Mouse (Mus musculus) kidney, embryonic 14.5 days (tissue): ENCODE data around the gene Catip. TPM values are rescaled to one million over a fixed set of nuclear protein-coding genes. Genes with fewer than 3 reads are reported as not detected.

ENCODE experiments used
- ATAC-seq: fragments of 200-750 bp; cut with Nextera tagmentation; 2 replicates; pipeline ENCODE4 v1.8.0; 2017; ENCODE audit warnings: moderate number of reproducible peaks, mild to moderate bottlenecking, moderate TSS enrichment, moderate library complexity; ENCODE audit not compliant: low FRiP score, low TSS enrichment
- H3K27ac ChIP-seq: fragments of 300-500 bp; sonication (generic); 2 replicates; pipeline ENCODE4 v1.5.1; 2014; ENCODE audit warnings: low read depth, mild to moderate bottlenecking, low read length, moderate library complexity, mixed read lengths
- H3K27me3 ChIP-seq: fragments of 300-500 bp; sonication (generic); 2 replicates; pipeline ENCODE4 v1.6.1; 2014; ENCODE audit warnings: mild to moderate bottlenecking, low read length; ENCODE audit not compliant: control insufficient read depth, insufficient read depth
- H3K36me3 ChIP-seq: fragments of 300-500 bp; sonication (generic); 2 replicates; pipeline ENCODE4 v1.6.1; 2014; ENCODE audit warnings: low read length, mixed read lengths; ENCODE audit not compliant: control insufficient read depth, insufficient read depth
- H3K4me1 ChIP-seq: fragments of 300-500 bp; sonication (generic); 2 replicates; pipeline ENCODE4 v1.6.1; 2014; ENCODE audit warnings: low read length, mixed read lengths; ENCODE audit not compliant: control insufficient read depth, insufficient read depth
- H3K4me2 ChIP-seq: fragments of 300-500 bp; sonication (generic); replicated peaks from 2 replicates; pipeline ENCODE4 v1.6.1; 2014; ENCODE audit warnings: low read depth, mild to moderate bottlenecking, low read length
- H3K4me3 ChIP-seq: fragments of 300-500 bp; sonication (generic); 2 replicates; pipeline ENCODE4 v1.5.1; 2014; ENCODE audit warnings: mild to moderate bottlenecking, low read length
- H3K9ac ChIP-seq: fragments of 300-500 bp; sonication (generic); 2 replicates; pipeline ENCODE4 v1.6.1; 2014; ENCODE audit warnings: low read depth, mild to moderate bottlenecking, low read length, moderate library complexity
- H3K9me3 ChIP-seq: fragments of 300-500 bp; sonication (generic); 2 replicates; pipeline ENCODE4 v1.6.1; 2016; ENCODE audit warnings: low read length; ENCODE audit not compliant: control insufficient read depth
- WGBS: fragments of 180-500 bp; shearing (Covaris S2); extraction: QIAGEN DNeasy Blood & Tissue Kit; methylation state at CpG from one replicate; pipeline ENCODE4 v1.1.7; 2014; 5-methylcytosine and 5-hydroxymethylcytosine counted together
- polyA plus RNA-seq: library from polyadenylated mRNA; unstranded; fragments of >200 nt; fragmentation: Nextera tagmentation; extraction: Ambion mirVana; gene quantifications from 2 replicates; pipeline ENCODE4 v1.2.1, GENCODE M21; 2014

Gene Catip
- polyA plus RNA-seq, 1 experiment from 2014 or later: 0.79 TPM

DNA sequence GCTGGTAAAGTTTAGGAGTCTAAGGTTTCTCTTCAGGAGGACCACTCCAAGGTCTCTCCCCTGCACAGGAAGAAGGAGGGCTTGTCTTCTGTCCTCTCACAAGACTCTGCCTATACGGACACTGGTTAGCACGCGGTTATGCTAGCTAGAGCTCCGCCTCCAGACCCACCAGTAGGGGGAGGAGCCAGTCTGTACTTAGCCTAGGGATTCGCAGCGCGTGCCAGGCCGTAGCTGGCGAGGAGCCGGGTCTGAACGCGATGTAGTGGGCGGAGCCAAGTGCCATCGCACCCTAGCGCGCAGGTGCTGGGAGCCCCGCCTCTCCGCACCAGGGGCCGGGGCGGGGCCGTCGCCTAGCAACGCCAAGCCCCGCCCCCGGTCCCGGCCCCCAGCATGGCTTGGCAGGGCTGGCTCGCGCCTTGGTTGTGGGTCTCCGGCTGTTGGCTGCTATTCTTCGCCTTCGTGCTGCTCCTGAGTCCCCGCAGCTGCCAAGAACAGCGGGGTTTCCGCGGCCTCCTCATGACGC is 29.6 kb upstream of the Catip start:
- Histone ChIP-seq H3K4me3 (peak overlapping the region; percentile 49), H3K4me1 (peaks cover 26% of the 10 kb centered on the region), H3K27me3 (no peaks in the 10 kb centered on the region), H3K4me2 (peak overlapping the region; percentile 73), H3K27ac (peak overlapping the region; percentile 62; the same call in 1 of the 2 replicates), H3K9me3 (no peaks in the 10 kb centered on the region), H3K9ac (peak overlapping the region; percentile 59), H3K36me3 (no peaks in the 10 kb centered on the region)
- 0% methylated on average over 34 of the region's 36 CpGs for WGBS
- peak; percentile 97 for ATAC-seq

GRCm38 (mm10) chr1:74332930-74333329 is 29.0 kb upstream of the Catip start:
- peak overlapping the region; percentile 49 for H3K4me3 ChIP-seq
- H3K4me2 ChIP-seq: peak overlapping the region; percentile 73
- no peaks in the 10 kb centered on the region for H3K9me3 ChIP-seq
- H3K27me3 ChIP-seq: no peaks in the 10 kb centered on the region
- H3K9ac ChIP-seq: peak overlapping the region; percentile 59
- 0 out of 2 replicates have a peak overlapping the region, but pooled peaks have one; percentile 53 for H3K27ac ChIP-seq
- H3K4me1 ChIP-seq: peaks cover 26% of the 10 kb centered on the region
- no peak for ATAC-seq
- 2% methylated on average over 9 of the region's 9 CpGs for WGBS
- no peaks in the 10 kb centered on the region for H3K36me3 ChIP-seq

- no peak overlapping the region for H3K9ac ChIP-seq
- no peak overlapping the region for H3K4me3 ChIP-seq
- no peaks in the 10 kb centered on the region for H3K36me3 ChIP-seq
- no peak overlapping the region for H3K4me2 ChIP-seq
- no peaks in the 10 kb centered on the region for H3K9me3 ChIP-seq
- WGBS: 76% methylated on average over 3 of the region's 3 CpGs
- H3K4me1 ChIP-seq: peaks cover 26% of the 10 kb centered on the region
- H3K27me3 ChIP-seq: no peaks in the 10 kb centered on the region
- no peak for ATAC-seq
- no peak overlapping the region for H3K27ac ChIP-seq
Observed at GRCm38 (mm10) chr1:74334607-74335006, 27.3 kb upstream of the Catip start.

DNA sequence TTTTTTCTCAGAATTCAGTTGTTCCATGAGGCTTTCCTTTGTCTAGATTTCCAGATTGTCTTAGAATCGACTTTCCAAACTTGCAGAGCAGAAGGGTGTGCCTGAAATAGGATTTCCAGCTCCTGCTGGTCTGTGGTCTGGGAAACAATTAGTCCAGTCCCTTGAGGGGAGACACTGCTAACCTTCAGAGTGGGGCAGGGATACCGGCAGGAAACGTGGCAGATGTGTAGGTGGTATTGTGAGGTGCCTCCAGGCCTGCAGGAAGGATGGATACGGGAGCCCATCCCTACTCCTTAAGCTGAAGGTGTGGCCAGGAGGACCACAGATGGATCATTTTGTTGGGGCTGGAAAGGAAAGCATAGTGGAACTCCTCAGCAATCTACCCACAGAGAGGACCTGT is 26.9 kb upstream of the Catip start:
- H3K9ac ChIP-seq: no peak overlapping the region
- no peak for ATAC-seq
- no peaks in the 10 kb centered on the region for H3K36me3 ChIP-seq
- no peaks in the 10 kb centered on the region for H3K27me3 ChIP-seq
- no peak overlapping the region for H3K27ac ChIP-seq
- H3K4me3 ChIP-seq: no peak overlapping the region
- H3K4me1 ChIP-seq: peaks cover 26% of the 10 kb centered on the region
- 72% methylated on average over 4 of the region's 4 CpGs for WGBS
- no peaks in the 10 kb centered on the region for H3K9me3 ChIP-seq
- no peak overlapping the region for H3K4me2 ChIP-seq

GRCm38 (mm10) chr1:74335436-74336170 is 26.3 kb upstream of the Catip start:
- no peak overlapping the region for H3K4me3 ChIP-seq
- no peak overlapping the region for H3K27ac ChIP-seq
- no peak for ATAC-seq
- no peak overlapping the region for H3K4me2 ChIP-seq
- H3K9me3 ChIP-seq: no peaks in the 10 kb centered on the region
- 81% methylated on average over 6 of the region's 6 CpGs for WGBS
- peaks cover 26% of the 10 kb centered on the region for H3K4me1 ChIP-seq
- H3K36me3 ChIP-seq: no peaks in the 10 kb centered on the region
- no peak overlapping the region for H3K9ac ChIP-seq
- H3K27me3 ChIP-seq: no peaks in the 10 kb centered on the region

- Histone ChIP-seq H3K4me1 (peaks cover 12% of the 10 kb centered on the region), H3K27me3 (no peaks in the 10 kb centered on the region), H3K9me3 (no peaks in the 10 kb centered on the region), H3K4me2 (no peak overlapping the region), H3K4me3 (no peak overlapping the region), H3K9ac (no peak overlapping the region), H3K27ac (no peak overlapping the region), H3K36me3 (no peaks in the 10 kb centered on the region)
- ATAC-seq: no peak
- WGBS: 84% methylated on average over 3 of the region's 3 CpGs
Observed at GRCm38 (mm10) chr1:74337241-74337771, 24.6 kb upstream of the Catip start.

- Histone ChIP-seq H3K4me3 (no peak overlapping the region), H3K27ac (no peak overlapping the region), H3K36me3 (no peaks in the 10 kb centered on the region), H3K4me1 (peaks cover 14% of the 10 kb centered on the region), H3K9me3 (no peaks in the 10 kb centered on the region), H3K27me3 (no peaks in the 10 kb centered on the region), H3K9ac (no peak overlapping the region), H3K4me2 (no peak overlapping the region)
- no peak for ATAC-seq
- WGBS: 66% methylated on average over 5 of the region's 5 CpGs
Observed at GRCm38 (mm10) chr1:74338013-74338412, 23.9 kb upstream of the Catip start.

GRCm38 (mm10) chr1:74338626-74339025 is 23.3 kb upstream of the Catip start:
- Histone ChIP-seq H3K4me1 (peaks cover 13% of the 10 kb centered on the region), H3K36me3 (no peaks in the 10 kb centered on the region), H3K4me2 (no peak overlapping the region), H3K27ac (no peak overlapping the region), H3K27me3 (no peaks in the 10 kb centered on the region), H3K4me3 (no peak overlapping the region), H3K9ac (no peak overlapping the region), H3K9me3 (no peaks in the 10 kb centered on the region)
- ATAC-seq: no peak
- WGBS: 74% methylated on average over 4 of the region's 4 CpGs

DNA sequence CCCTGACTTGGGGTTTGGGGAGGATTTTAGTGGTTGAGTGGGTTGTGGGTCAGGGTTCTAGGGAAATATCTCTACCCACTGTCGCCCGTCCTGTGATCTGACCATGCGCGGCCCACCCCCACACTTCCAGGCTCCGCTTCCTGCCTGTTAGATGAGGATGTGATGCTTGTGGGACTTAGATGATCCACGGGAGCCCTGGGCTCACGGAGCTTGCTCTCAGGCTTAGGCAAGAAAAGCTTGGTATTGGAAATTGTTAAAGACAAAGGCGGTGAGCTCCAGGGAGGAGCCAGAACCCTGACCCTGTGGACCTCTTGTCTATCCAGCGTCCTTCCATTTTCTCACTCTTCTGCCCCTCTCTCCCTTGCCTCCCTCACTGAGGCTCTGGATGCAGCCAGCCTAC is 22.0 kb upstream of the Catip start:
- WGBS: 84% methylated on average over 9 of the region's 9 CpGs
- Histone ChIP-seq H3K9me3 (no peaks in the 10 kb centered on the region), H3K27me3 (no peaks in the 10 kb centered on the region), H3K9ac (no peak overlapping the region), H3K4me1 (peaks cover 10% of the 10 kb centered on the region), H3K27ac (no peak overlapping the region), H3K4me3 (no peak overlapping the region), H3K36me3 (no peaks in the 10 kb centered on the region), H3K4me2 (no peak overlapping the region)
- ATAC-seq: no peak
